Mouse (Mus musculus) forebrain, embryonic 11.5 days (tissue): ENCODE results near the gene Coro1b. TPM values are rescaled to one million over a fixed set of nuclear protein-coding genes. Genes with fewer than 3 reads are reported as not detected.

Source experiments
- ATAC-seq: fragments of 200-750 bp; cut with Nextera tagmentation; replicated peaks from 2 replicates; pipeline ENCODE4 v1.8.0; 2017; ENCODE audit warnings: moderate TSS enrichment; ENCODE audit not compliant: low FRiP score
- DNase-seq: peaks from one replicate; pipeline ENCODE4 v3.0.0-alpha.2; 2017; ENCODE audit warnings: low spot score
- H3K27ac ChIP-seq: fragments of 300-500 bp; sonication (generic); 2 replicates; pipeline ENCODE4 v1.5.1; 2014; ENCODE audit warnings: low read depth, low read length
- H3K27me3 ChIP-seq: fragments of 300-500 bp; sonication (generic); 2 replicates; pipeline ENCODE4 v1.6.1; 2014; ENCODE audit warnings: mild to moderate bottlenecking, low read length, mixed read lengths; ENCODE audit not compliant: control insufficient read depth, insufficient read depth
- H3K36me3 ChIP-seq: fragments of 300-500 bp; sonication (generic); 2 replicates; pipeline ENCODE4 v1.6.1; 2014; ENCODE audit warnings: mild to moderate bottlenecking, low read length, moderate library complexity, mixed read lengths; ENCODE audit not compliant: control insufficient read depth, insufficient read depth
- H3K4me1 ChIP-seq: fragments of 300-500 bp; sonication (generic); replicated peaks from 2 replicates; pipeline ENCODE4 v1.6.1; 2014; ENCODE audit warnings: low read length, mixed read lengths; ENCODE audit not compliant: control insufficient read depth, insufficient read depth
- H3K4me2 ChIP-seq: fragments of 300-500 bp; sonication (generic); 2 replicates; pipeline ENCODE4 v1.6.1; 2014; ENCODE audit warnings: low read depth, mild to moderate bottlenecking, low read length, moderate library complexity, mixed read lengths; ENCODE audit not compliant: severe bottlenecking
- H3K4me3 ChIP-seq: fragments of 300-500 bp; sonication (generic); 2 replicates; pipeline ENCODE4 v1.5.1; 2014; ENCODE audit warnings: low read depth, low read length
- H3K9ac ChIP-seq: fragments of 300-500 bp; sonication (generic); 2 replicates; pipeline ENCODE4 v1.6.1; 2014; ENCODE audit warnings: low read length
- H3K9me3 ChIP-seq: fragments of 300-500 bp; sonication (generic); 2 replicates; pipeline ENCODE4 v1.6.1; 2016; ENCODE audit warnings: low read length, mixed read lengths; ENCODE audit not compliant: control insufficient read depth
- WGBS: fragments of 180-500 bp; shearing (Covaris S2); extraction: QIAGEN DNeasy Blood & Tissue Kit; methylation state at CpG from one replicate; pipeline ENCODE4 v1.1.7; 2014; 5-methylcytosine and 5-hydroxymethylcytosine counted together
- polyA plus RNA-seq: library from polyadenylated mRNA; unstranded; fragments of >200 nt; fragmentation: Nextera tagmentation; extraction: Ambion mirVana; gene quantifications from 2 replicates; pipeline ENCODE4 v1.2.1, GENCODE M21; 2014

The Coro1b gene
- polyA plus RNA-seq, 1 experiment from 2014 or later = 119 TPM

DNA sequence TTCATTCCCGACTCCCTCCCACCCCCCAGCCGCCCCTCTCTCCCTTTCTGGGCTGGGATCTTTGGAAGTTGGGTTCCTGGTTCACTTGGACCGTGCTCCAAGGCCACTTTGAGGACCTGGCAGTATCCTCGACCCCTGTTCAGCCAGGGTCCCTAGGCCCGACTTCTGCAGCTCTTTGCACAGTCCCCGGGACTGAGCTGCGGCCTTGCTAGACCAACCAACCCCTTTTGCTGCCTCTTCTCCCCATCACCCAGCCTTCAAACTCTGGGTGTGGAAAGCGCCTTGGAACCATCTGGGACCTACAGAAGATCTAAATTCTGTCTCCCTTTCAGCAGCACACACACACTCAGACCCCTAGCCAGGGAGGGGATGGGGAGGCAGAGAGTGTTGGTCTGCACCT is 400 bp downstream of the Coro1b start:
- H3K9ac ChIP-seq = peak overlapping the region; percentile 86
- H3K4me3 ChIP-seq = peak overlapping the region; percentile 89
- ATAC-seq (peak; percentile 11; the same call in 1 of the 2 replicates), DNase-seq (no peak)
- H3K27ac ChIP-seq = no peak overlapping the region
- no peaks in the 10 kb centered on the region for H3K27me3 ChIP-seq
- H3K36me3 ChIP-seq = no peaks in the 10 kb centered on the region
- 6% methylated on average over 8 of the region's 8 CpGs for WGBS
- peak overlapping the region; percentile 83 for H3K4me2 ChIP-seq
- no peaks in the 10 kb centered on the region; the same call in 1 of the 2 replicates for H3K9me3 ChIP-seq
- H3K4me1 ChIP-seq = peaks cover 7% of the 10 kb centered on the region

DNA sequence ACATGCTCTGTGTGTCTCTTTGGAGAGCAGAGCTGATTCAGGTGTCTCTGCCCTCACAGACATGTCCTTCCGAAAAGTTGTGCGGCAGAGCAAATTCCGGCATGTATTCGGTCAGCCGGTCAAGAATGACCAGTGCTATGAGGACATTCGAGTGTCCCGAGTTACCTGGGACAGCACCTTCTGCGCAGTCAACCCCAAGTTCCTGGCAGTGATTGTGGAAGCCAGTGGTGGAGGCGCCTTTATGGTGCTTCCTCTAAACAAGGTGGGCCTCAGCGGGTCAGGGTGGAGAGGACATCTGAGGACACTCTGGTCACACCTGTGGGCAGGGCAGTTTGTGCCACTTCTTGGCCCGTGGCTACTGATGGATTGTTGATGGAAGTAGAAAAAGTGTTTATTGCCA is 864 bp downstream of the Coro1b start:
- peak overlapping the region; percentile 86 for H3K9ac ChIP-seq
- 87% methylated on average over 11 of the region's 11 CpGs for WGBS
- H3K27me3 ChIP-seq = no peaks in the 10 kb centered on the region
- no peaks in the 10 kb centered on the region for H3K36me3 ChIP-seq
- H3K4me1 ChIP-seq = peaks cover 7% of the 10 kb centered on the region
- no peaks in the 10 kb centered on the region; the same call in 1 of the 2 replicates for H3K9me3 ChIP-seq
- peak overlapping the region; percentile 89 for H3K4me3 ChIP-seq
- ATAC-seq (no peak), DNase-seq (no peak)
- peak overlapping the region; percentile 83 for H3K4me2 ChIP-seq
- no peak overlapping the region for H3K27ac ChIP-seq

DNA sequence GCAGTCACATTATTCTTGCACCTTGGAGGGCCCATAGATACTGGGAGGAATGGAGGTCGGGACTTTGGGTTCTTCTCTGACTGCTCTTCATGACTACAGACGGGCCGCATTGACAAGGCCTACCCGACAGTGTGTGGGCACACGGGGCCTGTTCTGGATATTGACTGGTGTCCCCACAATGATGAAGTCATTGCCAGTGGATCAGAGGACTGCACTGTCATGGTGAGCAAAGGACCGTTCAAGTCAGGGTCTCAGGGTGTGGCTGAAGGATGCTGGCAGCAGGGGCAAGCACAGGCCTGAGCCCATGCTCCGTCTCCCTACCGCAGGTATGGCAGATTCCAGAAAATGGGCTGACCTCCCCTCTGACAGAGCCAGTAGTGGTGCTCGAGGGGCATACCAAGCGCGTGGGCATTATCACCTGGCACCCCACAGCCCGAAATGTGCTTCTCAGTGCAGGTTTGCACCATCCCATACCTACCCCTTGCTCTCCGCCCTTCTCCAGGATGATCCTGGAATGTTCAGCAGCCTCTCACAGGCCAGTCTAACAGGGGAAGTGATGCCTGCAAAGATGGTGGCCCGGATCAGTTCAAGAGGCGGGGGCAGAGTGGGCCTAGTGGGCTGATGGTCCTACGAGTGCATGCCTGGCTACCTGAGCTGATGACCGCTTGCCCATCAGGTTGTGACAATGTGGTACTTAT is 1.5 kb downstream of the Coro1b start:
- Histone ChIP-seq H3K27ac (no peak overlapping the region), H3K9ac (no peak overlapping the region), H3K4me1 (peaks cover 7% of the 10 kb centered on the region), H3K9me3 (no peaks in the 10 kb centered on the region; the same call in 1 of the 2 replicates), H3K4me3 (no peak overlapping the region), H3K36me3 (no peaks in the 10 kb centered on the region), H3K4me2 (no peak overlapping the region), H3K27me3 (no peaks in the 10 kb centered on the region)
- DNase-seq (no peak), ATAC-seq (no peak)
- 95% methylated on average over 17 of the region's 17 CpGs for WGBS

DNA sequence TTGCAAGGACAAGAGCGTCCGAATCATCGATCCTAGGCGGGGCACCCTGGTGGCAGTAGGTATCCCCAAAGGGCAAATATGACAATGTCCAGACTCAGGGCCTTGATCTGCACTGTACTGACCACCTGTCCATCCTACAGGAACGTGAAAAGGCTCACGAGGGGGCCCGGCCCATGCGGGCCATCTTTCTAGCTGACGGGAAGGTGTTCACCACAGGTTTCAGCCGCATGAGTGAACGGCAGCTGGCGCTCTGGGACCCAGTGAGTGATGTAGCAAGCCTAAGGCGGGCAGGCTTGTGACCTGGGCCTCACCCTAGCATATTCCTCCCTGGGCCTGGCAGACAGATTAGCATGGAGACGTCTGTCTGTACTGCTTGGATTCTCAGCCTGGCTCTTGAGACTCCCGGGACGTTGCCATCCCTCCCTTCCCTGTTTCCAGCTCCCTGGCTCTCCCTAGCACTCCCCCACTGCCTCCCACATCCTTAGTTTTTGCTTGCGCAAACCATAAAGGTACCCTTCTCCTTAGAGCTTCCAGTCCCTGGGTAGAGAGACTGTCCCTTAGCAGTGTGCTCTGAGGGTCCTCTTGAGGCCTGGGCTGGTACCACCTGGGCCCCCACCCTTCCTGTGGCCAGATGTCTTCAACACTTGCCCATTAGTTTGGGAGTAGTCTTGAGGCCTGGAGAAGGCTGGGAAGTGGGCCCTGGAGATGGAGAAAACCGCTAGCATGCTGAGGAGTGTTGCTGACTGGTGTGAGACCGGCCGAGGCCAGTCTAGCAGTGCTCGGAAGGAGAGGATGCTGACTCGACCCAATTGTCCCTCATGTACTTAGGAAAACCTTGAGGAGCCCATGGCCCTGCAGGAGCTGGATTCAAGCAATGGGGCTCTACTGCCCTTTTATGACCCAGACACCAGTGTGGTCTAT is 2.4 kb downstream of the Coro1b start:
- WGBS = 91% methylated on average over 22 of the region's 22 CpGs
- no peak overlapping the region for H3K4me3 ChIP-seq
- no peak overlapping the region for H3K27ac ChIP-seq
- H3K36me3 ChIP-seq = no peaks in the 10 kb centered on the region
- ATAC-seq (no peak), DNase-seq (no peak)
- H3K27me3 ChIP-seq = no peaks in the 10 kb centered on the region
- H3K4me2 ChIP-seq = no peak overlapping the region
- no peaks in the 10 kb centered on the region; the same call in 1 of the 2 replicates for H3K9me3 ChIP-seq
- no peak overlapping the region for H3K9ac ChIP-seq
- H3K4me1 ChIP-seq = peaks cover 11% of the 10 kb centered on the region

DNA sequence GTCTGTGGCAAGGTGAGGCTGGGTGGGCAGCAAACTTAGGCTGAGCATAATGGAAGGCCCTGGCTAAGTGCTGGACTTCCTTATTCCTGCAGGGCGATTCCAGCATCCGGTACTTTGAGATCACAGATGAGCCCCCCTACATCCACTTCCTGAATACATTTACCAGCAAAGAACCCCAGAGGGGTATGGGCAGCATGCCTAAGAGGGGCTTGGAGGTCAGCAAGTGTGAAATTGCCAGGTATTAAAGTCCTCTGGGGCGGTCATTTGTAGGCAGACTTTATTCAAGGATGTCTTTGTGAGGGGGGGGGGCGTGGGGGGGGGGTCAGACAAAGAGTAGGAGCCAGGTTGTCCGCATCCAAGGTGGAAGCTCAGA is 3.1 kb downstream of the Coro1b start:
- no peak overlapping the region for H3K9ac ChIP-seq
- no peaks in the 10 kb centered on the region for H3K36me3 ChIP-seq
- ATAC-seq = no peak
- no peaks in the 10 kb centered on the region for H3K27me3 ChIP-seq
- 69% methylated on average over 5 of the region's 5 CpGs for WGBS
- no peak overlapping the region for H3K4me3 ChIP-seq
- peaks cover 11% of the 10 kb centered on the region for H3K4me1 ChIP-seq
- DNase-seq = no peak
- no peak overlapping the region for H3K4me2 ChIP-seq
- H3K9me3 ChIP-seq = no peaks in the 10 kb centered on the region
- H3K27ac ChIP-seq = no peak overlapping the region

DNA sequence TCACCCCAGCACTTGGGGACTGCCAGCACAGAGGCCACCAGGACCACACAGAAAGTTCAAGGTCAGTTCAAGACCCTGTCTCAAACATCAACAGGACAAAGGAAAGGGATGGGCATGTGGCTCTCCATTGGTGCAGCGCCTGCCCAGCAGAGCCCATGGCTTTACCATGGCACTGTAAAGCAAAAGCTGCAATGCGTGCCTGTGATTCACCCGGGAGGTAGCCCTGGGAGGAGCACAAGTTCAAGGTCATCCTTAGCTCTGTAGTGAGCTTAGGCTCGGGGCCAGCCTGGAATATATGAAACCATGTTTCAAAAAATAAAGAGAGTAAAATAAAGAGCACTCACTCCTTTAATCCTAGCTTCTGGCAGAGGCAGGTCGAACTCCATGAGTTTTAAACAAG is 3.5 kb downstream of the Coro1b start:
- H3K9me3 ChIP-seq = no peaks in the 10 kb centered on the region
- 89% methylated on average over 5 of the region's 5 CpGs for WGBS
- H3K36me3 ChIP-seq = no peaks in the 10 kb centered on the region
- H3K27ac ChIP-seq = no peak overlapping the region
- DNase-seq = no peak
- no peak overlapping the region for H3K9ac ChIP-seq
- no peak overlapping the region for H3K4me3 ChIP-seq
- no peak overlapping the region for H3K4me2 ChIP-seq
- H3K4me1 ChIP-seq = peaks cover 11% of the 10 kb centered on the region
- no peak for ATAC-seq
- H3K27me3 ChIP-seq = no peaks in the 10 kb centered on the region

DNA sequence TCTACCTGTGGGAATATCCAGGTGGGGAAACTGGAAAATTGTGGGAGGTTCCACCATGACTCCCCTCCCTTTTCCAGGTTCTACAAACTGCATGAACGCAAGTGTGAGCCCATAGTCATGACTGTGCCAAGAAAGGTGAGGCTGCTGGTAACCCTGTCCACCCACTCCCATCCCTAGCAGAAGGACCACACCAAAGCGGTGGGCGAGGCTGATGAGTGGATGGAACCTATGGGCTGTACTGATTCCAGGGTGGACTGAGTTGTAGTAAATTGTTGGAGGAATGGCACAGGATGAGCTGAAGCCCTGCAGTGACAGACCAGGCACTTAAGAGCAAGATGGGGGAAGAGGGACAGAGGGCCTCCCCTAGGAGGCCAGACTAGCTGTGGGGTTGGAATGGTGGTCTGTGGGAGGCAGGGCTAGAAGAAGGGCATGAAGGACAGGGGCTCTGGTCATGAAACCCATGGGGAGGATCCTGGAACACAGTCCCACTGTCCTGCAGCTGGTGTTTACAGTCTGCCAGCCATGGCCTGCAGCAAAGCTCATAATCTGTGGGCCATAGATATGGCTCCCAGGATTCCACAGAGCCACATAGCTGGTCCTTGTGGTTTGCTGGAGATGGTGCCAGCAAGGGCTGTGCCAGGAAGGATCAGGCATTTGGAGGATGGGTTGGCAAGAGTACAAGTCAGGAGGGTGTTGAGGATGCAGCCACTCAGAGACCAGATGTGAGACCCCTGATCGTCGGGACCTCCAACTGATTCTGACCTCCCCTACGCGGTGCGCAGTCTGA is 4.2 kb downstream of the Coro1b start:
- H3K9ac ChIP-seq = no peak overlapping the region
- no peak overlapping the region for H3K4me2 ChIP-seq
- DNase-seq = no peak
- ATAC-seq = no peak
- H3K36me3 ChIP-seq = no peaks in the 10 kb centered on the region
- H3K4me1 ChIP-seq = peaks cover 10% of the 10 kb centered on the region
- H3K27me3 ChIP-seq = no peaks in the 10 kb centered on the region
- H3K9me3 ChIP-seq = no peaks in the 10 kb centered on the region
- no peak overlapping the region for H3K27ac ChIP-seq
- WGBS = 93% methylated on average over 8 of the region's 8 CpGs
- no peak overlapping the region for H3K4me3 ChIP-seq

DNA sequence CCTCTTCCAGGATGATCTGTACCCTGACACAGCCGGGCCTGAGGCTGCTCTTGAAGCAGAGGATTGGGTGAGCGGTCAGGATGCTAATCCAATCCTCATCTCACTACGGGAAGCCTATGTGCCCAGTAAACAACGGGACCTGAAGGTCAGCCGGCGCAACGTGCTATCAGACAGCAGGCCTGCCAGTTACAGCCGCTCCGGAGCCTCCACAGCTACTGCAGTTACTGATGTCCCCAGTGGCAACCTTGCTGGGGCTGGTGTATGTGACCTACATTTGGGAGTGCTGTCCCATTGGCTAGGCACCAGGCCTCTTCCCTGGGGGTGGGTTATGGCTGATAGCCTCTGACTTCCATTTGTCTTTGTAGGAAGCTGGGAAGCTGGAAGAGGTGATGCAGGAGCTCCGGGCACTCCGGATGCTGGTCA is 4.8 kb downstream of the Coro1b start, which contains the start of gene Ptprcap:
TSS of gene Ptprcap (plus strand) at position 373 of the 423 bp plus-strand sequence.
- H3K36me3 ChIP-seq = peaks cover under 1% of the 10 kb centered on the region; the same call in 1 of the 2 replicates
- no peaks in the 10 kb centered on the region for H3K27me3 ChIP-seq
- no peaks in the 10 kb centered on the region for H3K9me3 ChIP-seq
- no peak within 1 kb of the TSS for H3K9ac ChIP-seq
- DNase-seq = no peak
- WGBS = 81% methylated on average over 11 of the region's 11 CpGs
- no peak for ATAC-seq
- no peak within 1 kb of the TSS for H3K4me3 ChIP-seq
- no peak within 1 kb of the TSS for H3K27ac ChIP-seq
- H3K4me2 ChIP-seq = no peak within 1 kb of the TSS
- peaks cover 8% of the 10 kb centered on the region for H3K4me1 ChIP-seq
